Mouse (Mus musculus) limb, embryonic 12.5 days (tissue): ENCODE data around the gene Gm10188. TPM values are rescaled to one million over a fixed set of nuclear protein-coding genes. Genes with fewer than 3 reads are reported as not detected.

Experiments
- ATAC-seq: fragments of 200-750 bp; cut with Nextera tagmentation; 2 replicates; pipeline ENCODE4 v1.8.0; 2017; ENCODE audit warnings: low read depth, moderate TSS enrichment; ENCODE audit not compliant: insufficient number of reproducible peaks, insufficient read depth, low FRiP score, low TSS enrichment
- H3K27ac ChIP-seq: fragments of 300-500 bp; sonication (generic); 2 replicates; pipeline ENCODE4 v1.5.1; 2016; ENCODE audit warnings: mild to moderate bottlenecking, moderate library complexity
- H3K27me3 ChIP-seq: fragments of 300-500 bp; sonication (generic); 2 replicates; pipeline ENCODE4 v1.6.1; 2016; ENCODE audit warnings: mild to moderate bottlenecking, moderate library complexity
- H3K36me3 ChIP-seq: fragments of 300-500 bp; sonication (generic); 2 replicates; pipeline ENCODE4 v1.6.1; 2016; ENCODE audit warnings: mild to moderate bottlenecking, moderate library complexity
- H3K4me1 ChIP-seq: fragments of 300-500 bp; sonication (generic); replicated peaks from 2 replicates; pipeline ENCODE4 v1.6.1; 2016
- H3K4me2 ChIP-seq: fragments of 300-500 bp; sonication (generic); 2 replicates; pipeline ENCODE4 v1.6.1; 2016; ENCODE audit warnings: mild to moderate bottlenecking, moderate library complexity
- H3K4me3 ChIP-seq: fragments of 300-500 bp; sonication (generic); replicated peaks from 2 replicates; pipeline ENCODE4 v1.5.1; 2016; ENCODE audit warnings: mild to moderate bottlenecking
- H3K9ac ChIP-seq: fragments of 300-500 bp; sonication (generic); replicated peaks from 2 replicates; pipeline ENCODE4 v1.6.1; 2016; ENCODE audit warnings: mild to moderate bottlenecking, moderate library complexity
- H3K9me3 ChIP-seq: fragments of 300-500 bp; sonication (generic); 2 replicates; pipeline ENCODE4 v1.6.1; 2016; ENCODE audit warnings: mild to moderate bottlenecking, moderate library complexity
- WGBS: fragments of 180-500 bp; shearing (Covaris S2); methylation state at CpG from one replicate; pipeline ENCODE4 v1.1.7; 2016; 5-methylcytosine and 5-hydroxymethylcytosine counted together
- polyA plus RNA-seq: library from polyadenylated mRNA; unstranded; fragments of >200 nt; fragmentation: Nextera tagmentation; extraction: Ambion mirVana; gene quantifications from 2 replicates; pipeline ENCODE4 v1.2.1, GENCODE M21; 2016

Gm10188 gene
- polyA plus RNA-seq, 1 experiment from 2014 or later: not detected

DNA sequence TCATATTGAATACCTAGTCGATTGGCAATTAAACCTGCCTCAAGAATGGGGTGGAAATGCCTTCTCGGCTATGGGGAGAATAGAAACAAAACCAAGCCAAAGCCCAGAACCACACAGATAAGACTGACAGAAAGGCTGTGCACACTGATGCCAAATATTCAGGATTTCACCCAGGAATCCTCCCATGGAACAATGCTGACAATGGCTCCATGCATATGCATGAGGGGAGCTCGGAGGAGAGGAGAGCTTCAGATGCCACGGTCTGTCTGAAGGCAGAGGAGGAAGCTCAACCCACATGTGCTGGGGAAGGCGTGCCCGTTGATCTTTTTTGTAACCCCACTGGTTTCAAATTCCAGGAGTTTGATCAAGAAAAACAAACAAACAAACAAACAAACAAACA is 7.4 kb downstream of the Gm10188 start:
- Histone ChIP-seq H3K9ac (no peak overlapping the region), H3K4me3 (no peak overlapping the region), H3K4me1 (no peaks in the 10 kb centered on the region), H3K27ac (no peak overlapping the region), H3K27me3 (peaks cover 19% of the 10 kb centered on the region), H3K9me3 (no peaks in the 10 kb centered on the region), H3K4me2 (no peak overlapping the region), H3K36me3 (no peaks in the 10 kb centered on the region)
- WGBS: 41% methylated on average over 6 of the region's 6 CpGs
- ATAC-seq: no peak

GRCm38 (mm10) chr1:132221627-132222026 is 7.9 kb downstream of the Gm10188 start:
- no peak overlapping the region for H3K9ac ChIP-seq

GRCm38 (mm10) chr1:132216276-132216675 is 13.3 kb downstream of the Gm10188 start:
- Histone ChIP-seq H3K27ac (no peak overlapping the region), H3K27me3 (peaks cover 36% of the 10 kb centered on the region), H3K4me1 (peaks cover 10% of the 10 kb centered on the region; the same call in 1 of the 2 replicates), H3K4me3 (no peak overlapping the region), H3K36me3 (no peaks in the 10 kb centered on the region), H3K9ac (no peak overlapping the region), H3K9me3 (no peaks in the 10 kb centered on the region), H3K4me2 (no peak overlapping the region)
- WGBS: 54% methylated on average over 3 of the region's 3 CpGs
- ATAC-seq: no peak

More at GRCm38 (mm10) chr1:132221627-132222026, 7.9 kb downstream of the Gm10188 start:
- Histone ChIP-seq H3K27ac (no peak overlapping the region), H3K4me2 (no peak overlapping the region), H3K4me1 (no peaks in the 10 kb centered on the region), H3K4me3 (no peak overlapping the region), H3K36me3 (no peaks in the 10 kb centered on the region), H3K9me3 (no peaks in the 10 kb centered on the region), H3K27me3 (peaks cover 19% of the 10 kb centered on the region)
- ATAC-seq: no peak
- 36% methylated on average over 2 of the region's 2 CpGs for WGBS

- no peak for ATAC-seq
- no peak overlapping the region for H3K4me2 ChIP-seq
- WGBS: 31% methylated on average over 6 of the region's 6 CpGs
- no peak overlapping the region for H3K9ac ChIP-seq
- H3K27ac ChIP-seq: no peak overlapping the region
- peaks cover 35% of the 10 kb centered on the region for H3K4me1 ChIP-seq
- H3K9me3 ChIP-seq: no peaks in the 10 kb centered on the region
- no peaks in the 10 kb centered on the region for H3K36me3 ChIP-seq
- no peak overlapping the region for H3K4me3 ChIP-seq
- peaks cover 35% of the 10 kb centered on the region for H3K27me3 ChIP-seq
Observed at GRCm38 (mm10) chr1:132213076-132213475, 16.5 kb downstream of the Gm10188 start.

DNA sequence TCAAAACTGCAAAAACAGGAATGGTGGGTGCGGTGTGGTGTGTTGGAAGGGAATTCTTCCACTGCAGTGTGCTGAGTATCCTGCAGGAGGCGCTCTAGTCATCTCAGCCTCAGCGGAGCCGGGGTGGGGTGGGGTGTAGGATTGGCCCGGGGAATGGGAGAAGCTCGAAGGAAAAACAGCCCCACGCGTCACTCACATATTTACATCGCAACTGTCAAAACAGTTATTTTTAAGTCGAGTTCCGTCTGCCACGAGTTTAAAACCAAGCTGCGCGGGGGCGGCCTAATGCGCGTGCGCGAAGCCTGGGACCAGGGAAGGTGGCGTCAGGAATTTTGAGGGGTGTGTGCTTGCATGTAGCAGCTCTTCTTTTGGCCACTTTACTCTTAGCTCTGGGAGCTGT is 17.3 kb downstream of the Gm10188 start:
- Histone ChIP-seq H3K4me3 (peak overlapping the region; percentile 30), H3K27me3 (peaks cover 35% of the 10 kb centered on the region), H3K36me3 (no peaks in the 10 kb centered on the region), H3K4me2 (peak overlapping the region; percentile 48), H3K9me3 (no peaks in the 10 kb centered on the region), H3K4me1 (peaks cover 41% of the 10 kb centered on the region), H3K27ac (no peak overlapping the region), H3K9ac (no peak overlapping the region)
- under 1% methylated on average over 20 of the region's 20 CpGs for WGBS
- no peak; the same call in 1 of the 2 replicates for ATAC-seq

- Histone ChIP-seq H3K27ac (no peak overlapping the region), H3K27me3 (peaks cover 35% of the 10 kb centered on the region), H3K4me1 (peaks cover 41% of the 10 kb centered on the region), H3K9me3 (no peaks in the 10 kb centered on the region), H3K36me3 (no peaks in the 10 kb centered on the region), H3K9ac (no peak overlapping the region), H3K4me2 (peak overlapping the region; percentile 48), H3K4me3 (peak overlapping the region; percentile 30; the same call in 1 of the 2 replicates)
- no peak for ATAC-seq
- WGBS: 41% methylated on average over 12 of the region's 12 CpGs
Observed at GRCm38 (mm10) chr1:132211672-132212071, 17.9 kb downstream of the Gm10188 start.

- peaks cover 41% of the 10 kb centered on the region for H3K4me1 ChIP-seq
- H3K9ac ChIP-seq: no peak overlapping the region
- ATAC-seq: no peak
- no peak overlapping the region for H3K4me2 ChIP-seq
- WGBS: 19% methylated on average over 7 of the region's 7 CpGs
- H3K27ac ChIP-seq: no peak overlapping the region
- no peaks in the 10 kb centered on the region for H3K9me3 ChIP-seq
- no peak overlapping the region for H3K4me3 ChIP-seq
- H3K36me3 ChIP-seq: no peaks in the 10 kb centered on the region
- H3K27me3 ChIP-seq: peaks cover 34% of the 10 kb centered on the region
Observed at GRCm38 (mm10) chr1:132210922-132211321, 18.6 kb downstream of the Gm10188 start.

- Histone ChIP-seq H3K9ac (no peak overlapping the region), H3K4me1 (peaks cover 42% of the 10 kb centered on the region), H3K4me3 (no peak overlapping the region), H3K27ac (no peak overlapping the region), H3K27me3 (peaks cover 30% of the 10 kb centered on the region), H3K36me3 (no peaks in the 10 kb centered on the region), H3K4me2 (no peak overlapping the region), H3K9me3 (no peaks in the 10 kb centered on the region)
- 24% methylated on average over 10 of the region's 10 CpGs for WGBS
- no peak for ATAC-seq
Observed at GRCm38 (mm10) chr1:132209400-132209799, 20.2 kb downstream of the Gm10188 start.

DNA sequence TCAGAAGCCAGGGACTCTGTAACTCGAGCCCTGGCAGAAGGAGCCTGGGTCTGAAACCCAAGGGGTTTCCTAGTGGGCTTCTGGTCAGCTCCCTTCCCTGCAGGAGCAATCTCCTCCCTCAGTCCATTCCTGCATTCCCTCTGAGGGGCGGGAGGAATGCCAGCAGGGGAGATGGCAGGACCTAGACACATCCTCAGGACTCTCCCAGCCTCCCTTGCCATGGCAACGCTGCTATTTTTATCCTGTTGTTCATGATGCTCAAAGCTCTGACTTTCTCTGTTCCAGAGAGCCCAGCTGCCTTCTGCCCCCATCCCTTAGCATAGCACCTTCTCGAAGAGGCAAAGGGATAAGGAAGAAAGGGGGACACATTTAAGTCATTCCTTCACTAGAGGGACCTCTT is 21.4 kb downstream of the Gm10188 start:
- no peaks in the 10 kb centered on the region for H3K9me3 ChIP-seq
- no peak overlapping the region for H3K27ac ChIP-seq
- 14% methylated on average over 4 of the region's 4 CpGs for WGBS
- no peak overlapping the region for H3K4me3 ChIP-seq
- ATAC-seq: no peak
- no peak overlapping the region for H3K4me2 ChIP-seq
- H3K36me3 ChIP-seq: no peaks in the 10 kb centered on the region
- peaks cover 42% of the 10 kb centered on the region for H3K4me1 ChIP-seq
- no peak overlapping the region for H3K9ac ChIP-seq
- peaks cover 27% of the 10 kb centered on the region for H3K27me3 ChIP-seq

GRCm38 (mm10) chr1:132206828-132207227 is 22.7 kb downstream of the Gm10188 start:
- Histone ChIP-seq H3K36me3 (no peaks in the 10 kb centered on the region), H3K9ac (no peak overlapping the region), H3K4me2 (no peak overlapping the region), H3K4me1 (peaks cover 40% of the 10 kb centered on the region), H3K27me3 (peaks cover 20% of the 10 kb centered on the region), H3K27ac (no peak overlapping the region), H3K4me3 (no peak overlapping the region), H3K9me3 (no peaks in the 10 kb centered on the region)
- no peak for ATAC-seq
- WGBS: 85% methylated on average over 3 of the region's 3 CpGs

DNA sequence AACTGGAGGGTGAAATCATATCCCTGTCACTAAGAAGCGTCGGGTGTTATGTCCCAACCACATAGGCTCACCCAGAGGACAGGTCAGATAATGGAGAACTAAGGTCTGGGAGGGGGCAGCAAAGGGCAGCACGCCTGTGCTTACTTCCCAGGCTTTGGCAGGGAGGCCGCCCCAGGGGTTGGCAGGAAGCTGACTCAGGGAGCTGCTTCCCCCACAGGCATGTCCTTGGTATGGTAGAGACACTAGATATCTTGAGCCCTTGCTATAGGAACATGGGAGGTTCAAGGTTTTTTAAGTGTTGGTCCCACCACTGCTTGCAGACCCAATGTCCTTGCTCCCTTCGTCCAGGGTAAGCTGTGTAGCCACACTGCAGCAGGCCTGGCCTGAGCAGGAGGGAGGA is 23.6 kb downstream of the Gm10188 start:
- Histone ChIP-seq H3K4me3 (no peak overlapping the region), H3K4me2 (no peak overlapping the region), H3K36me3 (no peaks in the 10 kb centered on the region), H3K4me1 (peaks cover 48% of the 10 kb centered on the region), H3K9ac (0 out of 2 replicates have a peak overlapping the region, but pooled peaks have one; percentile 2), H3K9me3 (no peaks in the 10 kb centered on the region), H3K27ac (no peak overlapping the region), H3K27me3 (peaks cover 11% of the 10 kb centered on the region; the same call in 1 of the 2 replicates)
- WGBS: 56% methylated on average over 5 of the region's 5 CpGs
- ATAC-seq: no peak

DNA sequence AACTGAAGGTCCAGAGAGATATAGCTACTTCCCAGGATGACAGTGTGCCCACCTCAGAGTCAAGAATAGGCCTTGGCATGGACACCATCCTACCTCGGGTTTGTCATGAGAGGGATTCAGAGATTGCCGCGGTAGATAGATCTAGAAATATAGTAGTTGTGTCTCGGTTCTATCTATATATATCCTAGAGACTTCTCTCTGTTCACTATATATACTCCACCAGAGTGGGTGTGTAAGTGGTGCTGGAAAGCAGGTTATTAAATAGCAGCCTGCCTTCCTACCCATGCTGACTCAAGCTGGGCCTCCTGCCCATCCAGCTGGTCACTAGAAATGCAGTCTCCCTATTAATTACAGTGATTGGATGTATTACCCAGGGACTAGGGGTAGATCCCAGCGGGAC is 26.8 kb downstream of the Gm10188 start:
- H3K9ac ChIP-seq: no peak overlapping the region
- H3K27me3 ChIP-seq: peaks cover 18% of the 10 kb centered on the region
- no peak overlapping the region for H3K4me3 ChIP-seq
- H3K36me3 ChIP-seq: no peaks in the 10 kb centered on the region
- H3K4me1 ChIP-seq: peaks cover 39% of the 10 kb centered on the region
- no peaks in the 10 kb centered on the region for H3K9me3 ChIP-seq
- no peak for ATAC-seq
- WGBS: 96% methylated on average over 5 of the region's 5 CpGs
- H3K4me2 ChIP-seq: no peak overlapping the region
- no peak overlapping the region for H3K27ac ChIP-seq
